Mouse (Mus musculus) fibroblast of lung, adult 2 months (primary cell): ENCODE results near the gene 3110001I22Rik.
"Not testable (repeated sequence)": the region's sequence is repeated elsewhere in the genome, so short reads cannot be mapped to it uniquely, and the experiment has no call there.

Source experiments
- DNase-seq: peaks from one replicate; pipeline ENCODE4 v3.0.0-alpha.2; 2011; ENCODE audit warnings: low read depth

Gene 3110001I22Rik

DNA sequence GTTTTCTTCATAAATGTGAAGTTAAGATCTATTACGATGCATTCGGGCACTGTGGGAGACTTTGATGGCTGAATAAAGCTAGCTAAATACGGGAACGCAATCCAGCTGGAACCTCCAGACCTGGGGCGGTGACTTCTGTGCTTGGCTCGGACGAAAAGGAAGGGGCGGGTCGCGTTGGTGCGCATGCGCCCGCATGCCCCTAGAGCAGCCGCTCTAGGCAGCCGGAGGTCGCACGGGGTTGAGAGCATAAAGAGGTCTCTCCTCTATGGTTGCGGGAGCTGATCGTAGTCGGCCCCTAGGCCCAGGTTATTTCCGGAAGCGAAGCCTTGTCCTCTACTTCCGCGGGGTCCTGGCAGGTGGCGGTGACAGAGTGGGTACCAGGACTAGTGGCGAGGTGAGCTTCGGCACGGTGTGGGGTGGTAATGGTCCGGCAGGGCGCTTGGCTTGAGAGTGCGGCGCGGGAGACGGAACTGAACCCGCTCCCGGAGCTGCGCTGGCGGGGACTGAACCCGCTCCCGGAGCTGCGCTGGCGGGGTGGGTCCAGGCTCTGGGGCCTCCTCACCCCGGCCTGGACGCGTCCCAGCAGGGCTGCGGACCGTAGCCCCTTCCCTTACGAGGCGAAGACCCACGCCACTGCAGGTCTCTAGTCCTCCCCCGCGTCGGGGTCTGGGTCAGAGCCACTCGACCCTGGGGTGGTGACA is at the start of gene 3110001I22Rik, which contains the start of gene Bfar:
Gene 3110001I22Rik (plus strand): TSS at position 245 of the 701 bp plus-strand sequence.
Gene Bfar (plus strand): TSS at position 174 of the 701 bp plus-strand sequence.
- peak; percentile 87 for DNase-seq

DNA sequence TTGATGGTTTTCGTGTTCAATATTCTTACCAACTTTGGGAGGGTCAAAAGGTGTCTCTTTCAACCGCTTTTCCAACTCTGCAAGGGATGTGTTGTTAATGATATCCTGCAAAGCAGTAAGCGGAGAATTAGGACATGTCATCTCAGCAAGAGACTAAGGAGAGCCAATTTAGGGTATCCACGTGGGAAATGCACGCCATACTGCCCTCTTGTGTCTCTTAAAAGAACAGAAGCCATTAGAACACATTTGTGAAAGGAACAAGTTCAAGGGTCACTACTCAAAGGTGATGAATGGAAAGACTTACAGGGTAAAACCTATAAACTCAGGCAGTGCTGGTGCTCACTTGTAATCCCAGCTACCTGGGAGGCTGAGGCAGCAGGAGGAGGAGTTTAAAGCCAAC is 43.4 kb upstream of the 3110001I22Rik start:
- peak; percentile 15 for DNase-seq

DNA sequence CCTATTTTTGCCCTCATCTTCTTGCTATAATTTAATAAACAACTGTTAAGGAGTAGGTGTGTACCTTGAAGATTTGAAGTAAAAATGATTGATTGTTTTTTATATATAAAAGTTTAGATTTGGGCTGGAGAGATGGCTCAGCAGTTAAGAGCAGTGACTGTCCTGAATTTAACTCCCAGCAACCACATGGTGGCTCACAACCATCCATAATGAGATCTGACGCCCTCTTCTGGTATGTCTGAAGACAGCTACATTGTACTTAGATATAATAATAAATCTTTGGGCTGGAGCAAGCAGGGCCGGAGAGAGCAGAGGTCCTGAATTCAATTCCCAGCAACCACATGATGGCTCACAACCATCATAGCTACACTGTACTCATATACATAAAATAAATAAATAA is 33.5 kb upstream of the 3110001I22Rik start:
- DNase-seq = not testable (repeated sequence)

DNA sequence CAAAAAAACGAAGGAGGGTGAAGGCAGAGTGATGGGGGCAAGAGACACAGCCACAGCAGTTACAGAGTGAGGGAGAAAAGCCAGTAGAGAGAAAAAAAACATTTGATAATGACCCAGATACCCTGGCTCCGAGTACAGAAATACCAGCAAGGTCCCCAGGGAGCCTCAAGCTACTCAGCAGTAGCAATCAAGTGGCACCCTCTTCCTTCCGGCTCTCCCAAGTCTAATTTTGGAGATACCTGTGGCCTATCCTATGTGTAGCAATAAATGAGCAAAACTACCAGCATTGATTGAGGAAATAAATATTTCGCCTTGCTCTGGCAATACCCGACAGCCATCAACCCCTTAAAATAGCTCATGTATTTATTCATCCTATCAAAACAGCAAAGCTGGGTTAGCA is 32.2 kb upstream of the 3110001I22Rik start:
- DNase-seq = no peak

DNA sequence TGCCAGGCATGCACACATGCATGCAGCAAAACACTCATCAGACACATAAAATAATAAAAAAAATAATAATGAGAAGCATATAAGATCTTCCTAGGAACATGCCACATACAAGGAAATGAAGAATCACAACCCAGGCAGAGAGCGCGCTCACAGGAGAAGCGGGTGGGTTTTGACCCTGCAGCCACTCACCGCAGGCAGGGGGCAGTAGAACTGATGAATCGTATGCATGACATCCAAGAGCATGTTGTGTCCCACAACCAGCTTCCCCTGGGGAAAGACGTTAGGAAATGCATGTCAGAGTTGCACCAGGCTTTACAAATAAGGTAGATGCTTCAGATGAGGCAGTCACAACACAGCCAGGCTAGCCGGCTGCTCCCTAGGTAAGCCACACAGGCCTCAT is 31.7 kb upstream of the 3110001I22Rik start:
- DNase-seq = no peak

DNA sequence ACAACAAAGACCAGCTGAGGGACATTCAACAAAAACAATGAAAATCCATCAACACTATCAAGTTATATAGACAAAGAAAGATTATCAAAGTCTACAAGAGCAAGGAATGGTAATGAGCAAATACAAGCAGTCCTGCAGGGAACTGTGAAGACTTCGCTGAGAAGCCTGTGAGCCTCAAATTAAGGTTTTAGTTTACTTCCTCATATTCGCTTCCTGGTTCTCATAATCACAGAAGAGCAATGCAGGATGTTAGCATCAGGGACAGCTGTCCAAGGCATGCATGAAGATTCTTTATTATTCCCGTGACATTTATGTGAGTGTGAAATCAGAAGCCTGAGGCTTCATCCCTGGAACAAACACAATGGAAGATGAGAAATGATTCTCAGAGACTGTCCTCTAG is 27.3 kb upstream of the 3110001I22Rik start:
- DNase-seq = no peak

DNA sequence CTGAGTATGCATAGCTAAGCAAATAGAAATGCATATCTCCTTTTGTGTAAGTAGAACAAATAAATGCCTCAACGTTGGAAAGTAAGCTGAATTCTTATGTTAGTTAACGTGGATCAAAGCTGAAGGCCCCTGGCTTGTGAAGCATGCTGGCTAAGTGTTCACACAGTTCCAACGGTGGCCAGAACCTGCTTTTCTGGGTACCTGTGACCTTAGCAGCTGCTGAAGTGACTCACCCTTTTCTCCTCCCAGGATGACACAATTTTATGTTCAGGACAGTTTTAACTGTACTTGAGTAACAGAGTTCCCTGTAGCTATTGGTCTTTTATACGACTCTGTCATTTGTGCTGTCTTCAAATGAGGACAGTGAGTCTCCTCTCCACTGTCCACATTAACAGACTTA is 25.8 kb upstream of the 3110001I22Rik start:
- no peak for DNase-seq

DNA sequence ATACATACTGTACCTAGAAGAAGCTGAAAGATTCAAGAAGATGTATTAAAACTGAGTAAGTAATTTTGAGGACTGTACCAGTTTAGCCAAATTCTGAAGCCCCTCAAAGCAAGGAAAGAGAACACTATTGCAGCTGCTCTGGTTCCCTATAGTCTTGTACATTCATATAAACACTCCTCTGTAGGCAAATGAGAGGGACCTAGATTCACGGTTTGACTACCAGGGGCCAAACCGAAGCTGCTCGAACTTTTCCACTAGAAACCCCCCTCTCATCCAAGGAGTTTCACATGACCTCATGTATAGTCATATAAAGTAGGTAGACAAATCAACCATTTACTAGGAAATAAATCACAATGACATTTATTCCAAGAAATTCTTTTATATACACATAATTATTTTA is 12.8 kb upstream of the 3110001I22Rik start:
- no peak for DNase-seq

DNA sequence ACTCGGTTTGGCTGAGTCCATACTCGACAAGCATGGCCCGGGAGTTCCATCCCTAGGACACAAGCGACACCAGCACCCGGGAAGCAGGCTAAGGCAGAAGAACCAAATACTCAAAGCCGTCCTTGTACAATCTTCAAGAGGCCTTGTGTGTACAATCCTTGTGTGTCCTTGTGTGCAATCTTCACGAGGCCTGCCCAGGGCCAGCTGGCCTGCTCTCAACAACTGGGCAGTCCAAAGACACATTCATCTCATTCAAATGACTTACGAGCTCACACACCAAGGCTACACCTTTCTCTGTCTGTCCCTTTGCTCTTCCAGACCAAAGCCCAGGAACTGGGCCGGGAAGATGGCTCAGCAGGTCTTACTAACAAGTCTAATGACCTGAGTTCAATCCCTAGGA is 11.0 kb upstream of the 3110001I22Rik start:
- DNase-seq = no peak

DNA sequence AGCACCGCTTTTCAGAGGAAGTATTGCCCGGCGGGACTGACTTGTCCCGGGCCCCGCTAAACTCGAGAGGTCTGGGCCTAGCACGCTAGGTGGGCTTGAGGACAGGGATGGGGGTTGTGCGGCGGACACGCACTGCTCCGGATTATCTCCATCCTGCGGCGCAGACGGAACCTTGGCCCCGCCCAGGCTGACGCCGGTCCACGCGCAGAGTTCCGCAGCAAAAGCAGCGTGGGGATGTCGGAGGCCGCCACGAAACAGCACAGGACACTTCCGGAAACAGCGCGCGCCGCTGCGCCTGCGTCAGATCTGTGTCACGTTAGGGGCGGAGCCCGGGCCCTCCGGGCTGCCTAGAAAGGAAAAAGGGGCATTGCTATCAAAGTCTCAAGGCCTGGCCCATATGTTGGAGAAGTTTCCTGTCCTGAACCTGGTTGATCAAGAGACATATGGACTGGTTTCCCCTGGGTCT is 3.8 kb upstream of the 3110001I22Rik start, which contains the start of gene Parn:
Gene Parn (minus strand): TSS at position 293 of the 466 bp plus-strand sequence.
- DNase-seq = peak; percentile 77

DNA sequence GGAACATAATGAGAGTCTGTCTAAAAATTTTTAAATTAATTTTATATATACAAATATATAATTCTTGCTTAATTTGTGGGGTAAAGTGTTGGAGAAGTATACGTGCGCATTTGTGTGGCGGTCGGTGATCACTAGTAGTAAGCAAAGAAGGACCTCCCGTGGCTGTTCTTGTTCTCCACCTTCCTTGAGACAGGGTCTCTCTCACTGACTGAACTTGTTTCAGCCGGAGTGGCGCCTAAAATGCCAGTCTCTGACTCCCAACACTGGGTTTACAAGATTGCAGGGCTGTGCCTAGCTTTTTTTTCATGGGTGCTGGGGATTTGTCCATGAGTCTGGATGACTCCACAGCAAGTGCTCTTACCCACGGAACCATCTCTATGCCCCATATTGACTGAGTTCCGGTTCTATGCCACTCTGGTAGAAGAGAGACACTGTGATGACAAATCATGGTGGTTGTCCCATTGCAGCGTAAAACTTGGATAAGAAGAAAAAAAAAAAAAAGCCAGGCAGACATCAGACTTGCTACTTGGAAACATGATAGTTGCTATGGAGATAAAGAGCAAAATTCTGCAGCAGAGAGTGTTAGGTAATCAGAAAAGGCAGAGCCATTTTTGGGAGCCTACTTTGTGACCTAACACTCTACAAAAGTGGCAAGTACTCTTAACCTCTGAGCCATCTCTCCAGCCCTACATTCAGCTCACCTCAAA is 3.2 kb upstream of the 3110001I22Rik start:
- no peak for DNase-seq

DNA sequence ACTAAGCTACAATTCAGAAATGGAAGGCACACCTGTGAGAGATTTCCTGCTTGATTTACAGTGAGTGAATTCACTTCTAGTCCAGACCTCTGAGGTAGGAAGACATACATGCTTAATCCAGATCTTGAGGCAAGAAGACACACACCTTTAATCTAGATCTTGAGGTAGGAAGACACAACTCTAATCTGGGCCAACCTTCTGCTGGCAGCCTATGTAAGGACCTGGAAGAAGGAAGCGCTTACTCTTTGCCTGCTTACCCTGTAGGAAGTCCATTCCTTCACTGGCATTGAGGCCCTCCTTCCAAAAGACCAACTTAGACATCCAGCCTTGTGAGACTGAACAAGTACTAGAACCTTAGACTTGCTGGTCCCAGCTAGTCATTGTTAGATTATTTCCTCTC is 2.4 kb upstream of the 3110001I22Rik start:
- DNase-seq = no peak

DNA sequence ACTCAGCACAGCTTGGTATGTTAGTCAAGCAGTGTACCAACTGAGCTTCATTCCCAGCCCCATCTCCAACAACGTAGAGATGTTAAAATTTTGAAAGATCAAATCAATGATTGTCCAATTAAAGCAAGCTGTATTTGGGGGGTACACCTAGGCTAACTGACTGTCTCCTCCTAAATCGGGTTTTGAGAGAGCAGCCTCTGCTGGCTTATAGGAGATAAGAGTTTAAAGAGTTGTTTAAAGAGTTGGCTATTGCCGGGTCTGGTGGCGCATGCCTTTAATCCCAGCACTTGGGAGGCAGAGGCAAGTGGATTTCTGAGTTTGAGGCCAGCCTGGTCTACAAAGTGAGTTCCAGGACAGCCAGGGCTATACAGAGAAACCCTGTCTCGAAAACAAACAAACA is 833 bp upstream of the 3110001I22Rik start:
- not testable (repeated sequence) for DNase-seq

DNA sequence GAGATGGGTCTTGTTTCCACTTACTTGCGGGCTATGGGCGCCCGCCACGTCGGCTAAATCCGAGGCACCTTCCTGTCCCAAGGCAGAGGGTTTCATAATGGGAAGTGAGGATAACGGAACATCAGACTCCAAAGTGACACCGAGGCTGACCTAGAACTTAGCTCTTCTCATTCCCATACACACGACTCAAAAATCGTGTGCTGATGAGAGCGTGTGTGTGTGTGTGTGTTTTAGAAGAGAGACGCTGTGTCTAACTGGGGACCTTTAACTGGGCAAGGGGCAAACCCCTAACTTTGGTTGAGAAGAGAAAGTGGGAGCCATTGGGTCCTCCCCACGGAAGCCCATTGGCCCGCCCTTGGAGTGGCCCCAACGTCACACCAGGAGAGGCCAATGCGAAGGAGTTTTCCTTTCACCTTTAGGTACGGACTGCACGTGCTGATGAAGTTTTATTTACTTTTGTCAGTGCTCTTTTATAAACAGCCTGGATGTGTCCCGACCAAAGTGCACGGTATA is 713 bp downstream of the 3110001I22Rik start:
- no peak for DNase-seq

DNA sequence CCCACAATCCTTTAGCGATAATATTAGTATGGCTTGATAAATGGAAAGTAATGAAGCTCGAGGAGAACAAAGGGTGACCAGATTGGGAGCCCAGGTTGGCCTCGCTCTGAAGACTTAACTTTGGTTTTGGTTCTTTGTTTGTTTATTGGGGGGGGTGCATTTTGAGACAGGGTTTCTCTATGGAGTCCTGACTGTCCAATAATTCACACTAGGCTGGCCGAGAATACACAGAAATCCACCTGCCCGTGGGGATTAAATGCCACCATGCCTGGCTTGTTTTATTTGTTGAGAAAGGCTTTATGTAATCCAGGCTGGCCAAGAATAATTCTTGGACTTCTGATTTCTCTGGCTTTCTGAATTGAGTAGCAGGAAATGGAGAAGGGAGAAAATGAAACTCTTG is 1.4 kb downstream of the 3110001I22Rik start:
- no peak for DNase-seq

DNA sequence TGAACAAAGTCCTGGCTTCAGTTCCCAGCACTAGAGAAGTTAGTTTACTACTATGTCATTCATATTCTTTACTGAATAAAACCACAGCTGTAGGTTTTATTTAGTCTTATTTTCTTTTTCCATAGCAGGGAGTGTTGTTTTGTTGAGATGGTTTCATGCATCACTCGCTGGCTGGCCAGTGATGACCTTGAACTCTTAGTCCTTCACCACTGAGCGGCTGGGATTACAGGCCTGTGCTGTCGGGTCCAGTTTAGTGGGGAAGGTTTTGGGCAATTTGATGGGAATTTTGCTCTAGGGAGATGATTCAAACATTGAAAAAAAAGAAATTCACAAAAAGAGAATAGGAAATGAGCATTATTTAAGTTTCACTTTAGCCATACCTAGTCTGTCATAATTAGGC is 2.8 kb downstream of the 3110001I22Rik start:
- DNase-seq = no peak

DNA sequence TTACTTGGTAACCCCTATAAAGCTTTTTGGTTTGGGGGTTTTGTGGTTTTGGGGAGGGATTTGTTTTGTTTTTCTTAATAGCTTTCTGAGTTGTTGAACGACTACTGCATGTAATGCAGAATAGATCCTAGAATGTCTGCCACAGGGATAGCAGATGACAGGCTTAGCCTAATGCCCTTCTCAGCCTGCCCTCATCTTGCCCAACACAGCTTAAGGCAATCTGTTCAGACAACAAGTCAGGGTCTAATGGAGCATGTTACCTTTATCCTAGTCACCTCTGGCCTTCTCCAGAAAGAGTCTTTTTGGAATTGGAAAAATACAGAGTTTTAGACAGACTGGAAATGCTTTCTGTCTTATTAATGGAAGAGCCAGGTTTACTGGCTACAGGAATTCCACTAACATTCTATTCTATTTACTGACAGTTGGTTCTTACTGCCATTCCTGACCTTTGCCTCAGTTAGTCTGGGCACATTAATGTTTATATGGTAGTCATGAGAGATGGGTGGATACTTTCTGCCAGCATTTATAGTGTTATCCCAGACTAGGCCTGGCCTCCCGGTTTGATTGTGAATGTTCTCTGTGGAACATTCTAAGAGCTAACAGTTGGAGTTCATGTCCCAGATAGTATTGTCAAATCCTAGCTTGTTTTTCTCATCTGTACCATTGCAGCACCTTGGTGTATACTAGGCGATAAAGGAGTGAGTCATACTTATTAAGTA is 7.0 kb downstream of the 3110001I22Rik start:
- no peak for DNase-seq

DNA sequence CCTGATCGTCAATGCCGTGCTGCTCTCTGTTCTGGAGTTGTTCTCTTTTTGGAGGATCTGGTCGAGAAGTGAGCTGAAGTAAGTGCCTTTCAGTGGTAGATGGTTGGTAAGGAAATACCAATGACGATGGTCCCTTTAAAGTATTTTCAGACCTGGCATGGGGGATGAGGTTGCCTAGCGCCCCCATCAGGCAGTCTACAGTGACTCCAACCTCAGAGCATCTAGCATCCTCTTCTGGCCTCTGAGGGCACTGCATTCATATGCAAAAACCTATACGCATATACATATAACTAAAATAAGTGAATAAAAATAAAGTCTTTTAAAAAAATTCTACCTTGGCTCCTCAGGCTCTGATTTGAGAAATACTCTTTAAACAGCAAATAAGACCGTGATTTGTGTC is 27.3 kb downstream of the 3110001I22Rik start:
- DNase-seq = no peak

DNA sequence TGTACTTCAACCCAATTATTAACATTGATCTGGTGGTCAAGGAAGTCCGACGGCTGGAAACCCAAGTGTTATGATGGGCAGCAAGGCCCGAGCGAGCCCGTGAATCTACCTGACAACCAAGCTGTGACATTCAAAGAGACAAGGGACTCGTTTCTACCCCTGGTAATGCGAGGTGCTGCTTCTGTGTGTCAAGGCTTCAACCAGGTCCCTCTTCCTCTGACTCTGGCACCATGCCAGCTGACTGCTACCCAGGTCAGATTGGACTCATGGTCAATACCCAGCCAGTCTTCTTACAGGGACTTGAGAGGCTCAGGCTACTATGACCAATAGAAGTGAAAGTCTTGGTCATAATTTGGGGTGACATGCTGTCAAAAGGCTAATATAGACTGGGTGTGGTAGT is 30.5 kb downstream of the 3110001I22Rik start:
- DNase-seq = no peak

DNA sequence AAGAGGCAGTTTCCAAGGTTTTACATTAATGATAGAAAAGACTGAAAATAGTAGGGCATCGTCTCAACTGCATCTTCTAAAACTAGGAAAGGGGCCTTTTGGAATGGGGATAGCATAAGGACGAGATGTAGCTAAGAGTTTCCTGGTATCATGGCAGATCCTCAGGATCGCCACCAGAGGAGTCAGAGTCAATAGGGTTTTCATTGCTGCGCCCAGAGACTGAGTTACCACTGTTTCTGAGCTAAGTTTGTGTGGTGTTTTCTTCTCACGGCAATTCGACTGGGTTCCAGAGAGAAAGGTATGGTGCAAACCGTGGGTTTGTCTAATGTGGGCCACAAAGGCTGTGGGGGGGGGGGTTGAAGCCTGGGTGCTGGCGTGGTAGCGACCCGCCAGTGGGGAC is 32.9 kb downstream of the 3110001I22Rik start:
- DNase-seq = no peak

DNA sequence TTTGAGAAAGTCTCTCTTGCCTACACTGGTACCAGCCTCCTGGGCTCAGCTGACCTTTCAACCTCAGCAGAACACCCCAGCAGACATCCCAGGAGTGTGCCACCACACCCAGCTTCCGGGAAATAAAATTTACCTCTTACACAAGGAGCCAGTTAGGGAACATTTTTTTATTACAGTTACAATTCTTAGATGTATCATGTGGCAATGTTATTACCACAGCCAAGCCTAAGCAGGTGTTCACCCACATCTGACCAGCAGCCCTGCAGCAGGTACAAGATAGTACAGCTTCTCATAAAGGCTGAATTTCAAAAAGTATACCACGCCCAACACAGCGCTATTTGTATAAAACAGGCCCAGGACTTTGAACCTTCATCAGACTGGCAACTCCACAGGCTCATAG is 43.2 kb downstream of the 3110001I22Rik start:
- DNase-seq = no peak

DNA sequence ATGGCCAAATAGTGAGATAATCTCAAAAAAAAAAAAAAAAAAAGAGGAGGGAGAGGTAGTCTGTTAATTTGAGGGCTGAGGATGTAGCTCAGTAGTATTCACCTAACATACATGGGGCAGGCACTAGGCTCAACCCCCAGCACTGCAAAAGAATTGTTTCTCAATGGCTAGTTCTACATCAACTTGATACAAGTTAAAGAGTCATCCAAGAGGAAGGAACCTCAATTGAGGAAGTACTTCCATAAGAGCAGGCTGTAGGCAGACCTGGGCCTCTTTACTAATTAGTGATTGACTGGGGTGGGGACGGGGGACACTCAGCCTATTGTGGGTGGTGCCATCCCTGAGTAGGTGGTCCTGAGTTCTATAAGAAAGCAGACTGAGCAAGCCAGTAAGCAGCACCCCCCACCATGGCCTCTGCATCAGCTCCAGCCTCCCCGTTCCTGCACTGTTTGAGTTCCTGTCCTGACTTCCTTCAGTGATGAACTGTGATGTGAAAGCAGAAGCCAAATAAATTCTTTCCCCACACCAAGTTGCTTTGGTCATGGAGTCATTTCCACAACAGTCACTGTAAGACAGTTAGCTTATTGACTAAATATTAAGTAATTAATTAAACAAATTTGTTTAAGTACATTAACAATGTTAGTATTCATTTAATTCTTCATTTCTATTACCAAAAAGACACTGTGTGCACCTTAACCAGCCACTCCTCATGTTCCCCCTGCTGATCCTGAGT is 45.3 kb downstream of the 3110001I22Rik start:
- DNase-seq = no peak
